Mouse (Mus musculus): ENCODE data around the gene Hdac1. TPM values are rescaled to one million over a fixed set of nuclear protein-coding genes. Genes with fewer than 3 reads are reported as not detected.

The Hdac1 gene
- total and polyA plus RNA-seq, 3 experiments: 63.6 to 86.5 (median 76.7) TPM

DNA sequence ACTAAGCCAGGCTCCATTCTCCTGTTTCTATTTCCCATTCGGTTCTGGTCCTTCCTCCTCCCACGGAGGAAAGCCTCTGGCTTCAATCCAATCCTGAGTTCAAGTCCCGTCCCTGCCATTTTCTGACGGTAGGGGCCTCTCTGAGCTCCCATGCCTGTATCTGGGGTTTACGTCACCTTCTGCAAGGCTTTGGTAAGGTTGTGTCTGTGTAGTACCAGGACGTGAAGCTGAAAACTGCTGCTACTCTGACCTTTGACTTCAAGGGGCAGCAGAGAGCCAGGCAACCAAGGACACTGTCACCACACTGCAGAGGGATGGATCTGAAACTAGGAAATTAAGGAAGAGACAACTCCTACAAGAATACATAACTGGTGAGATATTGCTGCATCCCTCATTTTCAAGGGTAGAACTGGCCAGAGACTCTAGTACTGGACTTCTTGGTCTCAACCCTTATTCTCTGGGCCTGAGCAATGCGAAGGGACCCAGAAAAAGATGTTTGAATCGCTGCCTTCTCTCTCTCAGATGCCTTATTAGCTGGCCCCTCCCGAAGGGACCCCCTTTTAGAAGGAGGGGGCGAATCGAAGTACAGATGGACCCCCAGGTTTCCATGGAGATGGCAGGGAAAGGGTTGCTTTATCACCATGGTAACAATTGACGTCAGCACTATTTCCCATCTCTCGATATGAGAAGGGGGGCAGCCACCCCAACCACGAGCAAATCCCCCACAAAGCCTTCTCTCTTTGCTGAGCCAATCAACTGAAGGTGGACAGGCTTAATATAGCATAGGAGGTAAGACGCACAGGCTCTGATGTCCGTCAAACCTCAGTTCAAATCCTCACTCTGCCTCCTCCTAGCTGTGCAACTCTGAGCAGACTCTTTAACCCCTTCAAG lies 46.6 kb downstream of the Hdac1 start:
- TF ChIP-seq CTCF (IDR thresholded peaks at IDR 0.05; ENCODE audit: low read depth, low read length) (no peak), POLR2AphosphoS5 (IDR thresholded peaks at IDR 0.05; ENCODE audit: insufficient replicate concordance, low read depth, low read length) (no peak), TAL1 (conservative IDR thresholded peaks at IDR 0.05; ENCODE audit: low read depth, low read length) (no peak), GATA1 (IDR thresholded peaks at IDR 0.05; ENCODE audit: borderline replicate concordance, low read length) (no peak), GATA2 (IDR thresholded peaks at IDR 0.05; ENCODE audit: borderline replicate concordance, low read depth, low read length) (no peak)
- ATAC-seq (ENCODE audit: extremely low read depth, insufficient number of reproducible peaks, low FRiP score, poor library complexity, severe bottlenecking) (no peak), DNase-seq (ENCODE audit: low spot score) (no peak)
- H3K27me3 ChIP-seq (ENCODE audit: insufficient read depth, low read length): peaks cover 46% of the 10 kb centered on the region
- peaks cover 26% of the 10 kb centered on the region for H3K4me1 ChIP-seq (ENCODE audit: insufficient read depth, low read depth, low read length)
- H3K36me3 ChIP-seq (replicated peaks): no peaks in the 10 kb centered on the region
- no peak overlapping the region for H3K4me3 ChIP-seq (ENCODE audit: low read depth, low read length)
- no peaks in the 10 kb centered on the region for H3K9me3 ChIP-seq (replicated peaks)

DNA sequence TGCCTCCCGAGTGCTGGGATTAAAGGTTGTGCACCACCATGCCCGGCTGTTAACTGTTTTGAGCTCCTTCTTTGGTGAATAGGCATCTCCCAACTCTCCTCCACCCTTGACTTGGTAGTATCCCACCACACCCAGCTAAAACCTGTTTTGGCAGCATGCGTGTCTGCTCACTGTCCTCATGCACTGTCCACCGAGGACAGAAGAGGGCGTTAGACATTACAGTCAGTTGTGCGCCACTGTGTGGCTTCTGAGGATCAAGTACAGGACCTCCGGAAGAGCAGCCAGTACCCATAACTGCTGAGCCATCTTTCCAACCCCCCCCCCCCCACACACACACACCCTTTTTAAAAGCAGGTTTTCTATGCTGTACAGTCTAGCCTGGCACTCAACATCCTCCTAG lies 47.8 kb downstream of the Hdac1 start:
- peaks cover 46% of the 10 kb centered on the region for H3K27me3 ChIP-seq (ENCODE audit: insufficient read depth, low read length)
- no peak for TF ChIP-seq GATA1 (IDR thresholded peaks at IDR 0.05; ENCODE audit: borderline replicate concordance, low read length)
- TF ChIP-seq GATA2 (IDR thresholded peaks at IDR 0.05; ENCODE audit: borderline replicate concordance, low read depth, low read length): no peak
- no peak for TF ChIP-seq TAL1 (conservative IDR thresholded peaks at IDR 0.05; ENCODE audit: low read depth, low read length)

DNA sequence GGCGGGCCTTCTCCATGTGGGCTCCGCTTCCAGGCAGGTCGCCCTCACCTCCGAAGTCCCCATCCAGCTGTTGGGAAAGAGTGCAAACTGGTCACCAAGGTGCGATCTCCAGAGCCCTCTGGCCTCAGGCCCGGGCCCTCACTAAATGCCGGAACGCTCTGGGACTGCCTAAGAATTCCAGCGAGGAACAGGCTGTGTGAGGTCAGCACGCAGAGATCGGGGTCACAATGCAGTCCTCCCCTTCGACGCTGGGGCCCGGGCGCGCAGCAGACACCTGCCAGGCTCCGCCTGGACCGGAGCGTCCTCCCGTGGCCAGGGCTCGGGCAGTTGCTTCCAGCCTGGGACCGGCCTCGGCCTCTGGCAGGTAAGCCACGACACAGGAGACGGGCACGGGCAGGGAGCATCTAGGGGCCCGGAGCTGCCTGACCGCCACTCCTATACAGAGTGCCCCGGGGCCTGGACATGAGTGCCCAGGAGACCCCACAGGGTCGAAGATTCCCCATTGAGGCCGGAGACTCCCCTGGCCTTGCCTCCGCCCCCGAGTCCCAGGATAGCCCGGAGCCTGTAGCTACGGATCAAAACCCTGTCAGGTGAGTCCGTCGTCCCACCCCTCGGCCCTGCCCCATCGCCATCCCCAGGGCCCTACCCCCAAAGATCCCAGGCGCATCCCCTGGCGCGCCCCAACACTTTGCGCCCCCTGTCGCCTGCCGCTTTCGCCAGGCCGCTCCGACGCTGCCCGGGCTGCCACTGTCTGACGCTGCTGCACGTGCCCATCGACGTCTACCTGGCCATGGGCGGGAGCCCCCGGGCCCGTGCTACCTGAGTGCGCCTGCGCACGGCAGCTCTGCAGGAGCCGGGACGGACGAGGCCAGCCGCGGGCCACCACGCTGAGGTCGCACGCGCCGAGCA lies 51.3 kb downstream of the Hdac1 start, which contains the start of the genes Tssk3 and Fam229a:
Tssk3 (minus strand) TSS at position 51 of the 909 bp plus-strand sequence.
Fam229a (plus strand) TSS at position 219 of the 909 bp plus-strand sequence.
- Histone ChIP-seq H3K9me3 (replicated peaks) (no peaks in the 10 kb centered on the region), H3K4me1 (ENCODE audit: insufficient read depth, low read depth, low read length) (peaks cover 10% of the 10 kb centered on the region), H3K27me3 (ENCODE audit: insufficient read depth, low read length) (peaks cover 17% of the 10 kb centered on the region), H3K36me3 (replicated peaks) (peaks cover 32% of the 10 kb centered on the region), H3K4me3 (ENCODE audit: low read depth, low read length) (no peak within 1 kb of the TSS)
- ATAC-seq (ENCODE audit: extremely low read depth, insufficient number of reproducible peaks, low FRiP score, poor library complexity, severe bottlenecking) (no peak), DNase-seq (ENCODE audit: low spot score) (no peak)
- TF ChIP-seq GATA2 (IDR thresholded peaks at IDR 0.05; ENCODE audit: borderline replicate concordance, low read depth, low read length): no peak

More for the DNA sequence above, 47.8 kb downstream of the Hdac1 start:
- ATAC-seq (ENCODE audit: extremely low read depth, insufficient number of reproducible peaks, low FRiP score, poor library complexity, severe bottlenecking) (no peak), DNase-seq (ENCODE audit: low spot score) (no peak)
- Histone ChIP-seq H3K4me3 (ENCODE audit: low read depth, low read length) (no peak overlapping the region), H3K36me3 (replicated peaks) (no peaks in the 10 kb centered on the region), H3K4me1 (ENCODE audit: insufficient read depth, low read depth, low read length) (peaks cover 19% of the 10 kb centered on the region), H3K9me3 (replicated peaks) (no peaks in the 10 kb centered on the region)

DNA sequence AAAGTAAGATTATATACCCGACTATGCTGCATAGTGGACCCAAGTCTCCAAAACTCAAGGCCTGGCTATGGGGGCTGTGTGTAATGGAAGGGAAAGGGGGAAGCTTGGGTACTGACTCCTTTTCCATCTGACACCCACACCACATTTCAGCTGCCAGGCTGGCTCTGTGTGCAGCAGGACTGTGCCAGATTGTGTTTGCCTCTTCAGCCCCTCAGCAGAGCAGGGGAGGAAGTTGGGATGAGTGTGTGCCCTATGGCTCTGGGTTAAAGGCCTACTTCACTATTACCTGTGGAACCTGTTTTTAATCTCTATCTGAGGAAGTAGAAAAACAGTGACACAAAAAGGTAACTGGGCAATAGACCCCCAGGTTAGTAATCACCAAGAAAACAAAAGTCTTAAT lies 61.4 kb downstream of the Hdac1 start:
- Histone ChIP-seq H3K4me1 (ENCODE audit: insufficient read depth, low read depth, low read length) (no peaks in the 10 kb centered on the region), H3K27me3 (ENCODE audit: insufficient read depth, low read length) (no peaks in the 10 kb centered on the region), H3K9me3 (replicated peaks) (no peaks in the 10 kb centered on the region), H3K36me3 (replicated peaks) (peaks cover 95% of the 10 kb centered on the region), H3K4me3 (ENCODE audit: low read depth, low read length) (no peak overlapping the region)
- DNase-seq (ENCODE audit: low spot score) (no peak), ATAC-seq (ENCODE audit: extremely low read depth, insufficient number of reproducible peaks, low FRiP score, poor library complexity, severe bottlenecking) (no peak)
- no peak for TF ChIP-seq GATA2 (IDR thresholded peaks at IDR 0.05; ENCODE audit: borderline replicate concordance, low read depth, low read length)
- no peak for TF ChIP-seq CTCF (IDR thresholded peaks at IDR 0.05; ENCODE audit: low read depth, low read length)
- TF ChIP-seq GATA1 (IDR thresholded peaks at IDR 0.05; ENCODE audit: borderline replicate concordance, low read length): no peak
- no peak for TF ChIP-seq POLR2AphosphoS5 (IDR thresholded peaks at IDR 0.05; ENCODE audit: insufficient replicate concordance, low read depth, low read length)
- TF ChIP-seq TAL1 (conservative IDR thresholded peaks at IDR 0.05; ENCODE audit: low read depth, low read length): no peak

DNA sequence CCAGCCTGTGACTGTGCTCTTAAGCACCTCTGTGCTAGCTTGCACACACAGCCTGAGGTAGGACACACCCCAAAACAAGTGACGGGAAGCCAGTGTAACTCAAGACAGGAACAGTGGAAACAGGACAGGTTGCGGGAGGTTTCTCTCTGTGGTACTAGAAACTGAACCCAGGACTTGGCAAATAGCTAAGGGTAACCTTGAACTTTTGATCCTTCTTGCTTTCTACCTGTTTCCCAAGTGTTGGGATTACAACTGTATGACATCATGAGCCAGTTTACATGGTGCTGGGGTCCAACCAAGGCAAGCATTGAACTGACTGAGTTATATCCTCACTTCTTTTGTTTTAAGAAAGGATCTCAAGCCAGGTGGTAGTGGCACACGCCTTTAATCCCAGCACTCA lies 62.6 kb downstream of the Hdac1 start:
- ATAC-seq (ENCODE audit: extremely low read depth, insufficient number of reproducible peaks, low FRiP score, poor library complexity, severe bottlenecking) (no peak), DNase-seq (ENCODE audit: low spot score) (no peak)
- H3K9me3 ChIP-seq (replicated peaks): no peaks in the 10 kb centered on the region
- H3K4me3 ChIP-seq (ENCODE audit: low read depth, low read length): no peak overlapping the region
- H3K36me3 ChIP-seq (replicated peaks): peaks cover 92% of the 10 kb centered on the region
- H3K4me1 ChIP-seq (ENCODE audit: insufficient read depth, low read depth, low read length): no peaks in the 10 kb centered on the region
- TF ChIP-seq GATA1 (IDR thresholded peaks at IDR 0.05; ENCODE audit: borderline replicate concordance, low read length) (no peak), GATA2 (IDR thresholded peaks at IDR 0.05; ENCODE audit: borderline replicate concordance, low read depth, low read length) (no peak), CTCF (IDR thresholded peaks at IDR 0.05; ENCODE audit: low read depth, low read length) (no peak), TAL1 (conservative IDR thresholded peaks at IDR 0.05; ENCODE audit: low read depth, low read length) (no peak), POLR2AphosphoS5 (IDR thresholded peaks at IDR 0.05; ENCODE audit: insufficient replicate concordance, low read depth, low read length) (no peak)
- H3K27me3 ChIP-seq (ENCODE audit: insufficient read depth, low read length): no peaks in the 10 kb centered on the region

DNA sequence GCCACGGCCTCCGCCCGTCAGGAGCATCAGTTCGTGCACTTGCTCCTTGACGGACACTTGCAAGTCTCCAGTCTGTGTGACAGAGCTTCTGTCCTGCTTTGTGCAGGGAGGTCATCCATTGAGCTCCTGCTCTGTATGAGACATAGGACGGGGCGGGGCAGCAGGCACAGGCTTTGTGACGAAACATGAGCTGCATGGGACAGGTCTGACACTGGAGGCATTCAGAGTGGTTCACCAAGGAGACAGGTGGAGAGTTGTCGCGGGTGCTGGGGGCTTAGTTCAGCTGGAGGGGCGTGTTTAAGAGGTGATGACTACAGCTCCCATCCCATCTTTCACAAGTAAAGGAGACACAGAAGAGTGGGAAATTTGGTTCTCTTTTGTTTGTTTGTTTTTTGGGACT lies 66.5 kb downstream of the Hdac1 start:
- no peak for TF ChIP-seq POLR2AphosphoS5 (IDR thresholded peaks at IDR 0.05; ENCODE audit: insufficient replicate concordance, low read depth, low read length)
- no peak for TF ChIP-seq TAL1 (conservative IDR thresholded peaks at IDR 0.05; ENCODE audit: low read depth, low read length)
- TF ChIP-seq GATA2 (IDR thresholded peaks at IDR 0.05; ENCODE audit: borderline replicate concordance, low read depth, low read length): no peak
- TF ChIP-seq CTCF (IDR thresholded peaks at IDR 0.05; ENCODE audit: low read depth, low read length): no peak
- TF ChIP-seq GATA1 (IDR thresholded peaks at IDR 0.05; ENCODE audit: borderline replicate concordance, low read length): no peak
- Histone ChIP-seq H3K27me3 (ENCODE audit: insufficient read depth, low read length) (no peaks in the 10 kb centered on the region), H3K4me1 (ENCODE audit: insufficient read depth, low read depth, low read length) (0 out of 2 replicates have a peak, but pooled peaks cover 2% of the 10 kb centered on the region), H3K4me3 (ENCODE audit: low read depth, low read length) (no peak overlapping the region), H3K9me3 (replicated peaks) (no peaks in the 10 kb centered on the region), H3K36me3 (replicated peaks) (peaks cover 90% of the 10 kb centered on the region)
- ATAC-seq (ENCODE audit: extremely low read depth, insufficient number of reproducible peaks, low FRiP score, poor library complexity, severe bottlenecking): no peak
- no peak for DNase-seq (ENCODE audit: low spot score)

Other genes with a start within 250 kb of the Hdac1 start
- gene Rbbp4, start 207.3 kb downstream of the Hdac1 start, total RNA-seq (2014; fragmentation: Nextera tagmentation): 223 and 238 TPM in 2 replicates
- 120 and 127 TPM in 2 replicates for gene Rbbp4, start 207.3 kb downstream of the Hdac1 start, total RNA-seq (2017)
- 64.7 and 74.1 TPM in 2 replicates for gene Rbbp4, start 207.3 kb downstream of the Hdac1 start, polyA plus RNA-seq (2012)
- gene Zbtb8os, start 207.0 kb downstream of the Hdac1 start, total RNA-seq (2014; fragmentation: Nextera tagmentation): 12.0 and 15.3 TPM in 2 replicates
- 57.2 and 77.1 TPM in 2 replicates for gene Zbtb8os, start 207.0 kb downstream of the Hdac1 start, total RNA-seq (2017)
- gene Zbtb8os, start 207.0 kb downstream of the Hdac1 start, polyA plus RNA-seq (2012): 2.3 and 2.8 TPM in 2 replicates
- gene Zbtb8a, start 164.6 kb downstream of the Hdac1 start, total RNA-seq (2014; fragmentation: Nextera tagmentation): not detected in 2 replicates
- 0.64 and 0.87 TPM in 2 replicates for gene Zbtb8a, start 164.6 kb downstream of the Hdac1 start, total RNA-seq (2017)
- gene Zbtb8a, start 164.6 kb downstream of the Hdac1 start, polyA plus RNA-seq (2012): 0.14 and 0.17 TPM in 2 replicates
- not detected in 2 replicates for gene Zbtb8b, start 101.9 kb downstream of the Hdac1 start, total RNA-seq (2014; fragmentation: Nextera tagmentation)
- 0.06 and 0.16 TPM in 2 replicates for gene Zbtb8b, start 101.9 kb downstream of the Hdac1 start, total RNA-seq (2017)
- not detected in 2 replicates for gene Zbtb8b, start 101.9 kb downstream of the Hdac1 start, polyA plus RNA-seq (2012)
- 25.0 and 91.3 TPM in 2 replicates for gene Bsdc1, start 81.1 kb downstream of the Hdac1 start, total RNA-seq (2014; fragmentation: Nextera tagmentation)
- gene Bsdc1, start 81.1 kb downstream of the Hdac1 start, total RNA-seq (2017): 28.4 and 29.1 TPM in 2 replicates
- gene Bsdc1, start 81.1 kb downstream of the Hdac1 start, polyA plus RNA-seq (2012): 25.7 and 34.8 TPM in 2 replicates
- not detected in 2 replicates for gene Tssk3, start 51.7 kb downstream of the Hdac1 start, total RNA-seq (2014; fragmentation: Nextera tagmentation)
- 0.38 TPM in 1 of 2 replicates, not detected in the other for gene Tssk3, start 51.7 kb downstream of the Hdac1 start, total RNA-seq (2017)
- not detected in 2 replicates for gene Tssk3, start 51.7 kb downstream of the Hdac1 start, polyA plus RNA-seq (2012)
- not detected in 2 replicates for gene Fam229a, start 51.5 kb downstream of the Hdac1 start, total RNA-seq (2014; fragmentation: Nextera tagmentation)
- not detected in 2 replicates for gene Fam229a, start 51.5 kb downstream of the Hdac1 start, total RNA-seq (2017)
- gene Fam229a, start 51.5 kb downstream of the Hdac1 start, polyA plus RNA-seq (2012): 0.31 TPM in 1 of 2 replicates, not detected in the other
- 14.5 and 18.7 TPM in 2 replicates for gene Marcksl1, start 29.1 kb downstream of the Hdac1 start, total RNA-seq (2014; fragmentation: Nextera tagmentation)
- 13.4 and 13.6 TPM in 2 replicates for gene Marcksl1, start 29.1 kb downstream of the Hdac1 start, total RNA-seq (2017)
- gene Marcksl1, start 29.1 kb downstream of the Hdac1 start, polyA plus RNA-seq (2012): 38.9 and 47.0 TPM in 2 replicates
- gene Lck, start 30.9 kb upstream of the Hdac1 start, total RNA-seq (2014; fragmentation: Nextera tagmentation): 3.5 TPM in 1 of 2 replicates, not detected in the other
- 1.7 and 2.1 TPM in 2 replicates for gene Lck, start 30.9 kb upstream of the Hdac1 start, total RNA-seq (2017)
- gene Lck, start 30.9 kb upstream of the Hdac1 start, polyA plus RNA-seq (2012): 1.3 and 1.8 TPM in 2 replicates
- not detected in 2 replicates for gene Fam167b, start 35.8 kb upstream of the Hdac1 start, total RNA-seq (2014; fragmentation: Nextera tagmentation)
- not detected in 2 replicates for gene Fam167b, start 35.8 kb upstream of the Hdac1 start, total RNA-seq (2017)
- not detected in 2 replicates for gene Fam167b, start 35.8 kb upstream of the Hdac1 start, polyA plus RNA-seq (2012)
- gene Eif3i, start 57.9 kb upstream of the Hdac1 start, total RNA-seq (2014; fragmentation: Nextera tagmentation): 152 and 159 TPM in 2 replicates
- 241 and 272 TPM in 2 replicates for gene Eif3i, start 57.9 kb upstream of the Hdac1 start, total RNA-seq (2017)
- 130 and 133 TPM in 2 replicates for gene Eif3i, start 57.9 kb upstream of the Hdac1 start, polyA plus RNA-seq (2012)
- gene Tmem234, start 58.0 kb upstream of the Hdac1 start, total RNA-seq (2014; fragmentation: Nextera tagmentation): 129 and 155 TPM in 2 replicates
- gene Tmem234, start 58.0 kb upstream of the Hdac1 start, total RNA-seq (2017): 104 and 120 TPM in 2 replicates
- gene Tmem234, start 58.0 kb upstream of the Hdac1 start, polyA plus RNA-seq (2012): 207 and 224 TPM in 2 replicates
- 1.7 TPM in 1 of 2 replicates, not detected in the other for gene Dcdc2b, start 71.5 kb upstream of the Hdac1 start, total RNA-seq (2014; fragmentation: Nextera tagmentation)
- 0.33 TPM in 1 of 2 replicates, not detected in the other for gene Dcdc2b, start 71.5 kb upstream of the Hdac1 start, total RNA-seq (2017)
- 0.25 TPM in 1 of 2 replicates, not detected in the other for gene Dcdc2b, start 71.5 kb upstream of the Hdac1 start, polyA plus RNA-seq (2012)
- 23.6 and 24.4 TPM in 2 replicates for gene Iqcc, start 76.4 kb upstream of the Hdac1 start, total RNA-seq (2014; fragmentation: Nextera tagmentation)
- gene Iqcc, start 76.4 kb upstream of the Hdac1 start, total RNA-seq (2017): 35.0 and 36.7 TPM in 2 replicates
- 7.0 and 8.8 TPM in 2 replicates for gene Iqcc, start 76.4 kb upstream of the Hdac1 start, polyA plus RNA-seq (2012)
- 1.1 TPM in 1 of 2 replicates, not detected in the other for gene Ccdc28b, start 81.2 kb upstream of the Hdac1 start, total RNA-seq (2014; fragmentation: Nextera tagmentation)
- gene Ccdc28b, start 81.2 kb upstream of the Hdac1 start, total RNA-seq (2017): 20.7 and 23.8 TPM in 2 replicates
- gene Ccdc28b, start 81.2 kb upstream of the Hdac1 start, polyA plus RNA-seq (2012): 4.8 and 4.9 TPM in 2 replicates
- gene Txlna, start 98.4 kb upstream of the Hdac1 start, total RNA-seq (2014; fragmentation: Nextera tagmentation): 35.5 and 39.7 TPM in 2 replicates
- gene Txlna, start 98.4 kb upstream of the Hdac1 start, total RNA-seq (2017): 73.5 and 79.6 TPM in 2 replicates
- gene Txlna, start 98.4 kb upstream of the Hdac1 start, polyA plus RNA-seq (2012): 57.1 and 62.5 TPM in 2 replicates
- gene Kpna6, start 130.1 kb upstream of the Hdac1 start, total RNA-seq (2014; fragmentation: Nextera tagmentation): 54.7 and 57.9 TPM in 2 replicates
- 21.0 and 23.1 TPM in 2 replicates for gene Kpna6, start 130.1 kb upstream of the Hdac1 start, total RNA-seq (2017)
- 19.9 and 21.0 TPM in 2 replicates for gene Kpna6, start 130.1 kb upstream of the Hdac1 start, polyA plus RNA-seq (2012)
- 18.3 and 24.8 TPM in 2 replicates for gene Tmem39b, start 154.1 kb upstream of the Hdac1 start, total RNA-seq (2014; fragmentation: Nextera tagmentation)
- gene Tmem39b, start 154.1 kb upstream of the Hdac1 start, total RNA-seq (2017): 2.1 and 3.9 TPM in 2 replicates
- 31.1 and 34.3 TPM in 2 replicates for gene Tmem39b, start 154.1 kb upstream of the Hdac1 start, polyA plus RNA-seq (2012)
- 133 and 137 TPM in 2 replicates for gene Khdrbs1, start 199.6 kb upstream of the Hdac1 start, total RNA-seq (2014; fragmentation: Nextera tagmentation)
- gene Khdrbs1, start 199.6 kb upstream of the Hdac1 start, total RNA-seq (2017): 72.6 and 87.2 TPM in 2 replicates
- 260 and 353 TPM in 2 replicates for gene Khdrbs1, start 199.6 kb upstream of the Hdac1 start, polyA plus RNA-seq (2012)